Mouse (Mus musculus) Muller cell, postnatal 12 days (primary cell): ENCODE data around the gene Atp5s.
A peak's percentile ranks its signal among the peaks of the same experiment; 100 is the strongest.

Source experiments
- DNase-seq: peaks from one replicate; pipeline ENCODE4 v3.0.0-alpha.2; 2015; ENCODE audit errors: inconsistent ontology term

The Atp5s gene

DNA sequence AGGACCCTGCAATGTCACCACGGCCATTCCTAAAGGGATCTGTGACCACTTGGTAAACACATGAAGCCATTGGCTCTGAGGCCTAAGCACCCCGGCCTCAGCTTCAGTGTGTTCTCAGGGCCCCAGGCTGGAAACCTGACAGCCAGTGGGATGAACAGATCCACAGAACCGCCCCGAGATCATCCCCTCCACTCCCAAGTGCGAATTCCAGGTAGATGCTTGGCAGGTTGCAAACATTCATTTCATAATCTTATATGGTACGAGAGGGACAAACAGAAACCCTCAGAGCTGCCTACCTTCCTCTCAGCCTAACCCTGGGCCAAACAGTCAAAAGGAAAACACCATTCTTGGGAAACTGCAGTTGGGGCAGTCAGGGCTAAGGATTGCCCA lies 52.6 kb downstream of the Atp5s start:
- DNase-seq = no peak

DNA sequence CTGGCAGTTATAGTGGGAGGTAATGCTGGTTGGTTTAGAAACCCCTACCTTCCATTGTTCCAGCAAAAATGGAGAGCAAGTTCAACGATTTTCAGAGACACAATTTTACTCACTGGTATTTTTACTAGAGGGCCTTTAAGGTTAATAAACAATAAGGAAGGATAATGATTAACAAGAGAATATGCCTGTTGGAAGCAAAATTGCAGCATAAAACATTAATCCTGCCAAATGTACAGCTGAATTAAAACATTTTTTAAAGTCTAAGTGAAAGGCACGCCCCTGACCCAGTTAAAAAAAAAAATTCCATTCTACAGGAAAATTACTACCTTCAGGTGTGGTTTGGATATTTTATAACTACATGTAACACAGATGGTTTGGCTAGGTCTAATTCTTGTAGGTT lies 53.2 kb downstream of the Atp5s start:
- no peak for DNase-seq

DNA sequence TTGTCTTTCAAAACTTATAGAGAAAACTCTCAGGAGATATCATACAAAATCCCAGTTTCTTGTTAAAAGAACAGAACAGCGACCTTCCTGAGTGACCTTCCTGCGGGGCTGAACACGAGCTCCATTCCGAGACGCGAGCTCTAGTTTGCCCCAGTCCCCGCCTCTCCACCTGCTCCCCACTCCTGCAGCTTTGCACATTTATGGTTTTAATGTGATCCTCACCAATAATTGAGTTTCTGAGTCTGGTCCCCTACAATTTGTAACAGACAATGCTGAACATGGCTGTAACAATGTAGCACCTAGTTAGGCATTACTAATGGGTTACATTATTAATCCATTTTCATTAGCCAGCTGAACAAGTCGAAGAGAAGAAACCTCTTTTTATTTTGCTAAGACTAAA lies 56.7 kb downstream of the Atp5s start:
- no peak for DNase-seq

DNA sequence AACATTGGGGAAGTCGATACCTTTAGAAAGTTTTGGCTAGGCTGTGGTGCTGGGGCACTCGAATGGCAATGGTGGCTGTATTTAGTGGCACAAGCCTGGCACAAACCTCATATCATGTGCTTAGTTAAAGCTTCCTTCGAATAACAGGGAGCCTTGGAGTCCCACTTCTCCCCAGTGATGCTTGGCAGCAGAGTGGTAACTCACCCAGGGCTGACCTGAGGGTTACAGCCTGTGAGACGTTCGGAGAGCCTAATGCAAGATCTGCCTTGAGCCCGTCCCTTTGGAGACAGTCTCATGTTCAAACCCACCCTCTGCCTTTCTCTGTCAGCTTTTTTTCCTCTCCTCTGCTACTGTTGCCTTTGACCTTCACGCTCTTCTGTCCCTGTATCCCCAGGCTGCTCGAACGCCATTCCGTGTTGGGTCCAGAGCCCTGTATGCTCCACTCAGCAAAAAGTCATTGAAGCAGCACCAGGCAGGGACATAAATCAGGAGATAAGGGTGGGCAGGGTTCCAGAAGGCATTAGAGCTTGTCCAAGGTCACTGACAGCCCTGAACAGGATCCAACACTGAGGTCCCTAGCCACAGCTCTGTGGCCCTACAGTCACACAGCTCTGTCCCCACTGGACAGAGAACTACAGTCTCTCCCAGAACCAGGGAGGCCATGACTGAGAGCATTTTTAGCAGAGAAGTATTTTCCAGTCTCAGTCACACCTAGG lies 57.3 kb downstream of the Atp5s start:
- no peak for DNase-seq

DNA sequence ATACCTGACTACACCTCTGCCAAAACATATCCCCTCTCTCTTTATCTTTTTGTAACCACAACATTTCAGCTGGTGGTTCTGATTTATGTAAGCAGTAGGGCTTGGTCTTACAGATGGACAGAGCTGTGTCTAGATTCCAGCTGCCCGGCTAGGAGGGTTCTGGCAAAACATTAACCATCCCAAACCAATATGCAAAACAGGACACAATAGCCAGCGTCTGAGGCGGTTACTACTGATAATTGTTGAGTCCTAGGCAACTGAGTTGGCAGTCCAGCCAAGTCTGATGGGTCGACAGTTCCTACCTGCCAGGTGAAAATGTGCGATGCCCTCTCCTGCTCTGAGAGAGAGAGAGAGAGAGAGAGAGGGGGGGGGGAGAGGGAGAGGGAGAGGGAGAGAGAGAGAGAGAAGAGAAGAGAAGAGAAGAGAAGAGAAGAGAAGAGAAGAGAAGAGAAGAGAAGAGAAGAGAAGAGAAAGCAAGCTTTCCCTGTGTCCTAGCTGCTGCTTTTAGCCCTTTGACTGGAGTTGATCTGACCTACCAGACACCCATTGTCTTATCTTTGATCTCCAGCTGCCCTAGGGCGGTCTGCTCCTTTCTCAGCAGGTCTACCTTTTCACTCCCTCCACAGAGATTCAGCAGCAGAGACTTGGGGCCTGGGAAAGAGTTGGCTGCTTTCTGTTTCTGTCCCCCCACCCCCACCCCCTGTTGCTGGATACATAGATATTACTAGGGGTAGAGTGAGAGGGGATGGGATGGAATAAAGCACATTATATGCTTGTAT lies 58.7 kb downstream of the Atp5s start:
- DNase-seq = no peak

DNA sequence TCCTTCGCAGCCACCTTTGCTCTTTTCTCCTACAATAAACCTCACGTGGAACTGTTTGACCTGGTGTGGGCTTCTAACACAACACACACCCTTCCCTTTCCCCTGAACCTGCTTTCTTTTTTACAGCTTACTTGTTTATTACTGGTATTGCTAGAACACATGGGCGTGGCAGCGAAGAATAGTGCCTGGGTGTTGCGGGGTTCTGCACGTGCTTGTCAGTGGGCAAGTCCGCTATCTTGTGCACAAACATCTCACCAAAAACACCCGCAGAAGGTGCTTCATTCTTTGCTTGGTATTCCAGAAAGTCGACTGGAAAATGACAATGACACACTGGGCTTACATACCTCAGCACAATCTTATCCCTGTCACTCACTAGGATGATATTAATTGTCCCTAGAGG lies 60.7 kb downstream of the Atp5s start:
- DNase-seq = no peak

DNA sequence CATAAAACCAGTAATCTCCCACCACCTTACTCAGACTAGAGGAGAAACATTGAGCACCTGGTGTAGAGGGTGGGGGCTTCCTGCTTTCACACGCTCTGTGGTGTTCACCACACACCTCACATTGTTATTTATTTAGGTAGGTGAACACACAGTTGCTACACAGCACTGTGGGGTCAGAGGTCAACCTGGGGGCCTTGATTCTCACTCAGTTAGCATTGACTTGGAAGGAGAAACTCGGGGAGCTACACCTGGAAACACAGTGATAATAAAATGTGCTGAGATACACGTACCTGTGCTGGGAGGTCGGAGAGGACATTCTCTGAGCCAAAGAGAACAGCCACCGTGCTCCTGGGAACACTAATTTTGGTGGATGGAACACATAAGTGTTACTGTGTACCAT lies 63.6 kb downstream of the Atp5s start:
- DNase-seq = no peak

DNA sequence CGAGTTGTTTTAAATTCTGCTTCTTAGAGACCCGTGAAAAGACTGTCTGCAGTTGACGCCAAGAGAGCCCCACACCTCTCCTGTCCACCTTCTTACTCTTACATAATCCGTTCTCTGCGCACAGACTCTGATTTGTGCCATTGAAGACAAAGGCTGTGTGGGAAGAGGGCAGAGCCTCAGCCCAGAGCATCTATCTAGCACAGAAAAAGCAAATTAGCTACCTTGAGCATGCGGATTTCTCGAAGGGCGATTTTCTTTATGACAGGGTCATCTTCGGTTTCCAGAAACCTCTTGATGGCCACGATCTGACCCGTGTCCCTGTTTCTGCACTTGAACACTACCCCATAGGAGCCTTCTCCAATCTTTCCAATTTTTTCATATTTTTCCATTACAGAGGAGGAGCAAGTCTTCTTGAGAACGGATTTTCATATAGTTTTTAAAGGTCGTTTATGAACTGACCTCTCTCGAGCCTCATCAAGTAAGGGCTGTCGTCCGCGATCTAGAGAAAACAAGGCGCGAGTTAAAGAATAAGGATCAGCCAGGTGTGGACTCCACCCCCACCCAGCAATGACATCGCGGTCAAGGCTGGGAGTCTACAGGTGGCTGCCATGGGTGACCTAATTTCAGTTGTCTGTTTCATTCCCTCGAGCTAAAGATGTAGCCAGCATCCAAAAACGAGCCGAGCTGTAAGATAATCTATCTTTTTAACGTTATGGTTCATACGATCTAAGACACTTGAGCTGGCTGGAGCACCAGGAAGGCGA lies 65.2 kb downstream of the Atp5s start:
- no peak for DNase-seq

DNA sequence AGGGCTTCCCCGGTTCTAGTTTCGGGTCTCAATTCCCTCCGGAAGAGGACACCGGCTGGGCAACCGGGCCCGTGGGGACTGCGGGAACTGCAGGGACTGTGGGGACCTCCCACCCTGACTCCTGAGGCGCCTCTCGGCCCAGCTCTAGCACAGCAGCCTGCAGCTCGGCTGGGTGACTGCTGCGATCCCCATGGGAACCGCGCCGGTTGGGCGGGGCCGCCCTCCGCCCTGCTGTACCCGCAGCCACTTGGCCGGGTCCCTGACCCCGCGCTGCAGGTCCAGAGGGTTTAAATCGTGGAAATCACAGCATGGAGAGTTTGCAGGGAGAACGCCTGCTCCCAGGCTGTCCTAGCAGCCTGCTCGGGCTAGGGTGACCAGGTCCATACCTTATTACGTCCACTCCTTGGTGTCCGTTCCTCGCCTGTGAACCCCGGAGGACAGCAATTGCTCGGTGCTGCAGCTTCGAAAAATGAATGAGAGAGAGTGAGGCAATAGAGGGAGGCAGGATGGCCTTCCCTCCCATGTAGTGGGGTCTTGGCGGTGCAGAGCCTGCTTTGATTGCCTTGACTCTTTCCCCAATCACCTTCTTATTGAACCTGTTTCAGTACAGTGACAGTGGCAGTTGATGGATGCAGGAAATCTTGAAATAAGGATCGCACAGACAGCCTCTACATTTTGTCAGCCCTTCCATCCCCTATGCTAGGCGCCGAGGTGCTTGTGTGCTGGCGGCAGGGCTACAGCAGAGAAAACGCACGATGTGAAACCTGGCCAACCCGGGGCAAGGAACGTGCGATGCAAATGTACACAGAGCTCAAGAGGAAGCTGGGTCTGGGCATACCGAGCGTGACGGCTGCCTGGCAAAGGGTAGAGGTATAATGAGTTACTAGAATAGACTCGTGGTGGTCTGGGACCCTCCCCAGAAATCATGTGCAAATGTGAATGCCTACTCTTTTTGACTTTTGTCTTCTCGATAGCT lies 66.1 kb downstream of the Atp5s start, which contains the start of gene Cdkl1:
Gene Cdkl1 (minus strand): TSS at position 738 of the 976 bp plus-strand sequence.
- DNase-seq = peak; percentile 72
